Mouse (Mus musculus) urinary bladder, postnatal 36 days (tissue): ENCODE measurements around the gene Zfp13.
"Not testable (repeated sequence)": the region's sequence is repeated elsewhere in the genome, so short reads cannot be mapped to it uniquely, and the experiment has no call there.

ENCODE experiments used
- DNase-seq, 2 experiments: peaks; one replicate each; pipeline ENCODE4 v3.0.0; 2022; ENCODE audit warnings: low spot score in 2 of 2, mixed read lengths in 1 of 2

Gene Zfp13

DNA sequence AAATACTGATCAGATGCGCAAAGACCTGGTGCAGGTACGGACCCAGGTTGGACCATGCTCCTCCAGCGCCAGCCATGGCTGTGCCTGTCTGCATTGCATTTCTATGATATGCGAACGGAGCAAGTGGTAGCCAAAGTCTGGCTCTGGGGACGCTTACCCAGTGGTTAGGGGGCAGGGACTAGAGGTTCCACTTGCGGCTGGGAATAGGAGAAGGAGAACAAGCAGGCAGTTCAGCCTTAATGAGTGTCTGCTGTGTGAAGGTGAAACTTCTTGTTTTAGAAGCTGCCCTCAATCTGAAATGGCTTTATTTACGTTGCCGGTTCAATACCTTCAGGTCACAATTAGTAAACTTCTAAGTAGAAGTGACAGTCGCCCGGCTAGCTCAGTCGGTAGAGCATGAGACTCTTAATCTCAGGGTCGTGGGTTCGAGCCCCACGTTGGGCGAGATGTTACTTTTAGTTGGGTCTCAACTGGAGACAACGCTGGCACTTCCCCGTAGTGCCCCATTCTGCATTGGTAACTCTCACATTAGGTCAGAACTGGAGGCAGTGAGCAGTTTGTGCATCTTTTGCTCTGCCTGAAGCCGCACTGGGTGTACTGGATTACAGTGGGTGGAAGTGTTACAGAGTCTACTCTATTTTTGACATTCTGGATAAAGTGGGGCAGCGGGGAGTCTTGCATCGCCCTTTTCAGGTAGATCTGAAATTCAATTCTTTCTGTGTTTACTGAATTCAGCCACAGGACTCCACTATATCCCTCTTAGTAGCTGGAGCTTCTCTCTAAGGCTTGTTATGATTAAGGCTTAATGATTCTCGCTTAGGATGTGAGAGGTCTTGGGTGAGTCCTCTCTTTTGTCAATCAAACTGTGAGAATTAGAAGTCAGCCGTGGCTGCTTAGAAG, 65.4 kb downstream of the Zfp13 start:
- not testable (repeated sequence) for DNase-seq

DNA sequence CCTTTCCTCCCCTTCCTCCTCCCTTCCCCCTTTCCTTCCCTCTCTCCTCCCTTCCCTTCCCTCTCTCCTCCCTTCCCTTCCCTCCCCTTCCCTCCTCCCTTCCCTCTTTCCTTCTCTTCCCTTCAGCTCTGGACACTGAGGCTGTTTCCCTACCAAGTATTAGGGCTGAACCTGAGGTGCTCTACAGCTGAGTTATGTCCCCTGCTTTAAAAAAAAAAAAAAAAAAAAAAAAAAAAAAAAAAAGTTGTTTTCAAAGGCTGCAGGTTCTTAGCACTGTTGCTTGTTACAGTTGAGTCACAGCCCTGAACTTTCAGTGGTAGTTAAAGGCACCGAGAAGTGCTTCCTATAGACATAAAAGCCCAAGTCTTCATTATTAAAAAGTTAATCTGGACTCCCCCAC, 67.9 kb downstream of the Zfp13 start:
- DNase-seq = not testable (repeated sequence)
